Mouse (Mus musculus) frontal cortex, adult 2 months (tissue): ENCODE measurements around the gene Gm13285. TPM values are rescaled to one million over a fixed set of nuclear protein-coding genes. Genes with fewer than 3 reads are reported as not detected.
"Not testable (repeated sequence)": the region's sequence is repeated elsewhere in the genome, so short reads cannot be mapped to it uniquely, and the experiment has no call there.

Experiments
- DNase-seq, 2 experiments: peaks; one replicate each; pipeline ENCODE4 v3.0.0; 2022; ENCODE audit warnings: low spot score in 1 of 2; ENCODE audit errors: extremely low spot score in 1 of 2
- polyA plus RNA-seq: library from polyadenylated mRNA; depleted of rRNA; stranded (reverse); fragments of >200 nt; gene quantifications from 2 replicates; pipeline ENCODE4 v1.2.3, GENCODE M21; 2012; rRNA removed

Gm13285 gene
- polyA plus RNA-seq, 1 experiment = not detected

- DNase-seq = peak; percentile 44 to 59
Measured at GRCm38 (mm10) chr4:88793936-88794675, 5.4 kb upstream of the Gm13285 start, which contains the start of gene Gm13275. Gene Gm13275 (plus strand): TSS chr4:88794487.

- not testable (repeated sequence) for DNase-seq
Measured at GRCm38 (mm10) chr4:88797097-88797496, 2.4 kb upstream of the Gm13285 start, which contains the start of gene Gm13279. Gene Gm13279 (plus strand): TSS chr4:88797397.

- not testable (repeated sequence) for DNase-seq
Measured at GRCm38 (mm10) chr4:88802954-88803353, 3.5 kb downstream of the Gm13285 start, which contains the start of gene Gm13287. Gene Gm13287 (plus strand): TSS chr4:88803254.

GRCm38 (mm10) chr4:88805231-88805630 is 5.8 kb downstream of the Gm13285 start, which contains the start of gene Gm13288:
Gene Gm13288 (plus strand): TSS chr4:88805531.
- DNase-seq = not testable (repeated sequence)

- DNase-seq = not testable (repeated sequence)
Measured at GRCm38 (mm10) chr4:88805761-88806160, 6.3 kb downstream of the Gm13285 start.

- DNase-seq = no peak
Measured at GRCm38 (mm10) chr4:88815928-88816327, 16.5 kb downstream of the Gm13285 start, which contains the start of gene Ifna7. Gene Ifna7 (plus strand): TSS chr4:88816228.

GRCm38 (mm10) chr4:88819659-88820058 is 20.2 kb downstream of the Gm13285 start, which contains the start of gene Ifna11:
Gene Ifna11 (plus strand): TSS chr4:88819959.
- DNase-seq = no peak

GRCm38 (mm10) chr4:88822995-88823394 is 23.5 kb downstream of the Gm13285 start:
- DNase-seq = peak in 1 of 2 experiments; percentile 31

GRCm38 (mm10) chr4:88827116-88827515 is 27.7 kb downstream of the Gm13285 start, which contains the start of gene Ifna6:
Gene Ifna6 (plus strand): TSS chr4:88827416.
- not testable (repeated sequence) for DNase-seq

GRCm38 (mm10) chr4:88830523-88830922 is 31.1 kb downstream of the Gm13285 start:
- DNase-seq = peak in 1 of 2 experiments; percentile 61

- not testable (repeated sequence) for DNase-seq
Measured at GRCm38 (mm10) chr4:88835225-88835624, 35.8 kb downstream of the Gm13285 start, which contains the start of gene Ifna5. Gene Ifna5 (plus strand): TSS chr4:88835525.

- peak in 1 of 2 experiments; percentile 15 for DNase-seq
Measured at GRCm38 (mm10) chr4:88838828-88839227, 39.4 kb downstream of the Gm13285 start.

GRCm38 (mm10) chr4:88840058-88840457 is 40.6 kb downstream of the Gm13285 start:
- DNase-seq = no peak

GRCm38 (mm10) chr4:88841438-88841911 is 42.0 kb downstream of the Gm13285 start, which contains the start of gene Ifna4:
Gene Ifna4 (plus strand): TSS chr4:88841861.
- DNase-seq = no peak

- DNase-seq = peak in 1 of 2 experiments; percentile 12
Measured at GRCm38 (mm10) chr4:88845334-88845733, 45.9 kb downstream of the Gm13285 start.

GRCm38 (mm10) chr4:88849698-88850097 is 50.2 kb downstream of the Gm13285 start, which contains the start of gene Ifna1:
Gene Ifna1 (plus strand): TSS chr4:88850087.
- DNase-seq = no peak

Other genes with a start within 250 kb of the Gm13285 start
- gene Ifna15, start 241.4 kb upstream of the Gm13285 start, polyA plus RNA-seq = not detected in 2 replicates
- not detected in 2 replicates for gene Ifna14, start 227.9 kb upstream of the Gm13285 start, polyA plus RNA-seq
- not detected in 2 replicates for gene Ifna9, start 207.3 kb upstream of the Gm13285 start, polyA plus RNA-seq
- not detected in 2 replicates for gene Ifna12, start 196.3 kb upstream of the Gm13285 start, polyA plus RNA-seq
- gene C87499, start 165.3 kb upstream of the Gm13285 start, polyA plus RNA-seq = not detected in 2 replicates
- not detected in 2 replicates for gene Ifna13, start 155.2 kb upstream of the Gm13285 start, polyA plus RNA-seq
- gene Ifna16, start 122.7 kb upstream of the Gm13285 start, polyA plus RNA-seq = not detected in 2 replicates
- not detected in 2 replicates for gene Ifna2, start 115.8 kb upstream of the Gm13285 start, polyA plus RNA-seq
- gene Ifnab, start 108.3 kb upstream of the Gm13285 start, polyA plus RNA-seq = not detected in 2 replicates
- gene Gm26566, start 77.9 kb upstream of the Gm13285 start, polyA plus RNA-seq = 0.80 and 1.0 TPM in 2 replicates
- gene Klhl9, start 77.2 kb upstream of the Gm13285 start, polyA plus RNA-seq = 43.0 and 47.0 TPM in 2 replicates
- gene Gm13271, start 44.8 kb upstream of the Gm13285 start, polyA plus RNA-seq = not detected in 2 replicates
- gene Gm13283, start 39.5 kb upstream of the Gm13285 start, polyA plus RNA-seq = not detected in 2 replicates
- gene Gm13290, start 25.8 kb upstream of the Gm13285 start, polyA plus RNA-seq = not detected in 2 replicates
- gene Gm13289, start 22.7 kb upstream of the Gm13285 start, polyA plus RNA-seq = not detected in 2 replicates
- gene Gm13272, start 19.8 kb upstream of the Gm13285 start, polyA plus RNA-seq = not detected in 2 replicates
- not detected in 2 replicates for gene Ifnz, start 17.5 kb upstream of the Gm13285 start, polyA plus RNA-seq
- gene Gm13276, start 14.0 kb upstream of the Gm13285 start, polyA plus RNA-seq = not detected in 2 replicates
- not detected in 2 replicates for gene Gm13277, start 11.0 kb upstream of the Gm13285 start, polyA plus RNA-seq
- gene Gm13278, start 8.1 kb upstream of the Gm13285 start, polyA plus RNA-seq = not detected in 2 replicates
- gene Gm13275, start 5.2 kb upstream of the Gm13285 start, polyA plus RNA-seq = not detected in 2 replicates
- gene Gm13279, start 2.3 kb upstream of the Gm13285 start, polyA plus RNA-seq = not detected in 2 replicates
- not detected in 2 replicates for gene Gm13287, start 3.6 kb downstream of the Gm13285 start, polyA plus RNA-seq
- not detected in 2 replicates for gene Gm13288, start 5.9 kb downstream of the Gm13285 start, polyA plus RNA-seq
- gene Ifna7, start 16.6 kb downstream of the Gm13285 start, polyA plus RNA-seq = not detected in 2 replicates
- not detected in 2 replicates for gene Ifna11, start 20.3 kb downstream of the Gm13285 start, polyA plus RNA-seq
- not detected in 2 replicates for gene Ifna6, start 27.8 kb downstream of the Gm13285 start, polyA plus RNA-seq
- not detected in 2 replicates for gene Ifna5, start 35.9 kb downstream of the Gm13285 start, polyA plus RNA-seq
- gene Ifna4, start 42.2 kb downstream of the Gm13285 start, polyA plus RNA-seq = not detected in 2 replicates
- not detected in 2 replicates for gene Ifna1, start 50.4 kb downstream of the Gm13285 start, polyA plus RNA-seq
- not detected in 2 replicates for gene Ifne, start 80.5 kb downstream of the Gm13285 start, polyA plus RNA-seq